Mouse (Mus musculus) MEL (cell line): ENCODE measurements around the gene Tmc6. TPM values are rescaled to one million over a fixed set of nuclear protein-coding genes. Genes with fewer than 3 reads are reported as not detected.
A peak's percentile ranks its signal among the peaks of the same experiment; 100 is the strongest.

Experiments
- DNase-seq: peaks from one replicate; pipeline ENCODE4 v3.0.0; 2011; ENCODE audit warnings: low read depth, low spot score
- H3K27ac ChIP-seq: 2 replicates; pipeline ENCODE4 v1.5.1; 2012; ENCODE audit warnings: low read depth, mild to moderate bottlenecking, control low read depth, low read length, moderate library complexity; ENCODE audit not compliant: control insufficient read depth
- H3K27me3 ChIP-seq, 2 experiments: fragments of 150-350 bp in 1 of 2; sonication (generic) in 1 of 2; 2 replicates each; pipeline ENCODE4 v1.6.1; 2012; ENCODE audit warnings: low read length in 2 of 2, mild to moderate bottlenecking in 2 of 2, improper control_type of control experiment in 1 of 2, moderate library complexity in 1 of 2; ENCODE audit not compliant: insufficient read depth in 2 of 2, control insufficient read depth in 1 of 2
- H3K36me3 ChIP-seq, 2 experiments: 2 replicates each; pipeline ENCODE4 v1.6.1; 2012 to 2014; ENCODE audit warnings: low read length in 2 of 2, improper control_type of control experiment in 1 of 2, inconsistent platforms in 1 of 2, mild to moderate bottlenecking in 1 of 2; ENCODE audit not compliant: insufficient read depth in 2 of 2, control insufficient read depth in 1 of 2
- H3K4me1 ChIP-seq, 2 experiments: fragments of 150-350 bp in 1 of 2; sonication (generic) in 1 of 2; 2 replicates each; pipeline ENCODE4 v1.6.1; 2012; ENCODE audit warnings: low read length in 2 of 2, improper control_type of control experiment in 1 of 2, mild to moderate bottlenecking in 1 of 2; ENCODE audit not compliant: insufficient read depth in 2 of 2, control insufficient read depth in 1 of 2
- H3K4me3 ChIP-seq, 2 experiments: fragments of 150-350 bp in 1 of 2; sonication (generic) in 1 of 2; 2 replicates each; pipeline ENCODE4 v1.5.1; 2012; ENCODE audit warnings: low read depth in 2 of 2, low read length in 2 of 2, mild to moderate bottlenecking in 2 of 2, moderate library complexity in 2 of 2, control low read depth in 1 of 2, improper control_type of control experiment in 1 of 2; ENCODE audit not compliant: control insufficient read depth in 1 of 2, insufficient read depth in 1 of 2
- H3K79me2 ChIP-seq: 2 replicates; pipeline ENCODE4 v1.6.1; 2012; ENCODE audit warnings: mild to moderate bottlenecking, low read length, moderate library complexity; ENCODE audit not compliant: control insufficient read depth, poor library complexity, insufficient read depth
- H3K9ac ChIP-seq: 2 replicates; pipeline ENCODE4 v1.6.1; 2012; ENCODE audit warnings: low read depth, mild to moderate bottlenecking, control low read depth, low read length, moderate library complexity; ENCODE audit not compliant: control insufficient read depth, poor library complexity, severe bottlenecking
- H3K9me3 ChIP-seq: fragments of 150-350 bp; sonication (generic); replicated peaks from 2 replicates; pipeline ENCODE4 v1.6.1; 2012; ENCODE audit warnings: mild to moderate bottlenecking, low read length, improper control_type of control experiment, moderate library complexity; ENCODE audit not compliant: insufficient read depth
- BHLHE40 ChIP-seq: IDR thresholded peaks from 2 replicates; pipeline ENCODE4 v1.6.1; 2012; ENCODE audit warnings: low read depth, mild to moderate bottlenecking, inconsistent platforms, low read length, improper control_type of control experiment, borderline replicate concordance
- CHD1 ChIP-seq: IDR thresholded peaks from 2 replicates; pipeline ENCODE4 v1.6.1; 2012; ENCODE audit warnings: low read depth, mild to moderate bottlenecking, inconsistent platforms, low read length, improper control_type of control experiment
- CHD2 ChIP-seq: IDR thresholded peaks from 2 replicates; pipeline ENCODE4 v1.6.1; 2011; ENCODE audit warnings: low read length, improper control_type of control experiment
- CTCF ChIP-seq, 3 experiments: IDR thresholded peaks in 2 of 3; conservative IDR thresholded peaks in 1 of 3; 2 replicates each; pipeline ENCODE4 v1.5.1; 2011 to 2012; ENCODE audit warnings: low read length in 3 of 3, low read depth in 2 of 3, mild to moderate bottlenecking in 2 of 3, improper control_type of control experiment in 1 of 3, inconsistent platforms in 1 of 3, mixed read lengths in 1 of 3, moderate library complexity in 1 of 3; ENCODE audit not compliant: control insufficient read depth in 1 of 3, insufficient read depth in 1 of 3, poor library complexity in 1 of 3, severe bottlenecking in 1 of 3
- ELF1 ChIP-seq: IDR thresholded peaks from 2 replicates; pipeline ENCODE4 v1.6.1; 2014; ENCODE audit warnings: low read depth, mild to moderate bottlenecking, inconsistent platforms, low read length, improper control_type of control experiment, moderate library complexity
- ETS1 ChIP-seq: IDR thresholded peaks from 2 replicates; pipeline ENCODE4 v1.6.1; 2012; ENCODE audit warnings: low read depth, mild to moderate bottlenecking, inconsistent platforms, low read length, improper control_type of control experiment, moderate library complexity
- GATA1 ChIP-seq: IDR thresholded peaks from 2 replicates; pipeline ENCODE4 v1.6.1; 2011; ENCODE audit warnings: low read depth, low read length, improper control_type of control experiment
- HCFC1 ChIP-seq: IDR thresholded peaks from 2 replicates; pipeline ENCODE4 v1.6.1; 2012; ENCODE audit warnings: low read depth, mild to moderate bottlenecking, inconsistent platforms, low read length, improper control_type of control experiment, moderate library complexity
- JUND ChIP-seq: IDR thresholded peaks from 2 replicates; pipeline ENCODE4 v1.6.1; 2011; ENCODE audit warnings: low read depth, mild to moderate bottlenecking, improper control_type of control experiment, low read length
- KAT2A ChIP-seq: conservative IDR thresholded peaks from 2 replicates; pipeline ENCODE4 v1.6.1; 2012; ENCODE audit warnings: low read depth, low read length, improper control_type of control experiment, inconsistent platforms
- MAFK ChIP-seq: IDR thresholded peaks from 2 replicates; pipeline ENCODE4 v1.6.1; 2011; ENCODE audit warnings: low read depth, mild to moderate bottlenecking, low read length, improper control_type of control experiment, borderline replicate concordance
- MAX ChIP-seq: IDR thresholded peaks from 2 replicates; pipeline ENCODE4 v1.6.1; 2011; ENCODE audit warnings: low read length, improper control_type of control experiment
- MAZ ChIP-seq: IDR thresholded peaks from 2 replicates; pipeline ENCODE4 v1.6.1; 2012; ENCODE audit warnings: low read depth, mild to moderate bottlenecking, inconsistent platforms, low read length, improper control_type of control experiment
- MEF2A ChIP-seq: IDR thresholded peaks from 2 replicates; pipeline ENCODE4 v1.6.1; 2014; ENCODE audit warnings: low read depth, mild to moderate bottlenecking, inconsistent platforms, low read length, improper control_type of control experiment; ENCODE audit not compliant: poor library complexity, insufficient replicate concordance, severe bottlenecking; ENCODE audit errors: extremely low read depth
- MYC ChIP-seq: IDR thresholded peaks from 2 replicates; pipeline ENCODE4 v1.6.1; 2011; ENCODE audit warnings: low read depth, mild to moderate bottlenecking, low read length, improper control_type of control experiment, moderate library complexity
- NELFE ChIP-seq: IDR thresholded peaks from 2 replicates; pipeline ENCODE4 v1.6.1; 2011; ENCODE audit warnings: low read depth, low read length, improper control_type of control experiment
- POLR2AphosphoS2 ChIP-seq: IDR thresholded peaks from 2 replicates; pipeline ENCODE4 v1.6.1; 2011; ENCODE audit warnings: low read length, improper control_type of control experiment
- POLR2AphosphoS5 ChIP-seq: IDR thresholded peaks from 2 replicates; pipeline ENCODE4 v1.6.1; 2012; ENCODE audit warnings: low read depth, borderline replicate concordance, mild to moderate bottlenecking, inconsistent platforms, low read length, moderate library complexity, mixed read lengths
- RCOR1 ChIP-seq: IDR thresholded peaks from 2 replicates; pipeline ENCODE4 v1.6.1; 2012; ENCODE audit warnings: low read depth, mild to moderate bottlenecking, inconsistent platforms, low read length, improper control_type of control experiment
- SMC3 ChIP-seq: IDR thresholded peaks from 2 replicates; pipeline ENCODE4 v1.6.1; 2011; ENCODE audit warnings: low read depth, low read length, improper control_type of control experiment
- TBP ChIP-seq: IDR thresholded peaks from 2 replicates; pipeline ENCODE4 v1.8.0; 2011; ENCODE audit warnings: low read depth, low read length, improper control_type of control experiment
- TCF12 ChIP-seq: IDR thresholded peaks from 2 replicates; pipeline ENCODE4 v1.6.1; 2014; ENCODE audit warnings: low read depth, mild to moderate bottlenecking, inconsistent platforms, low read length, improper control_type of control experiment, moderate library complexity
- UBTF ChIP-seq: IDR thresholded peaks from 2 replicates; pipeline ENCODE4 v1.6.1; 2012; ENCODE audit warnings: low read depth, mild to moderate bottlenecking, inconsistent platforms, low read length, improper control_type of control experiment, moderate library complexity, borderline replicate concordance; ENCODE audit not compliant: insufficient read depth
- USF2 ChIP-seq, 2 experiments: IDR thresholded peaks; 2 replicates each; pipeline ENCODE4 v1.6.1; 2011 to 2012; ENCODE audit warnings: improper control_type of control experiment in 2 of 2, low read length in 2 of 2, borderline replicate concordance in 1 of 2, inconsistent platforms in 1 of 2, low read depth in 1 of 2, mild to moderate bottlenecking in 1 of 2; ENCODE audit not compliant: insufficient read depth in 1 of 2
- ZC3H11A ChIP-seq: IDR thresholded peaks from 2 replicates; pipeline ENCODE4 v1.6.1; 2012; ENCODE audit warnings: low read depth, mild to moderate bottlenecking, inconsistent platforms, low read length, improper control_type of control experiment
- ZMIZ1 ChIP-seq: IDR thresholded peaks from 2 replicates; pipeline ENCODE4 v1.6.1; 2012; ENCODE audit warnings: low read depth, mild to moderate bottlenecking, inconsistent platforms, low read length, improper control_type of control experiment, moderate library complexity
- ZNF384 ChIP-seq: IDR thresholded peaks from 2 replicates; pipeline ENCODE4 v1.6.1; 2012; ENCODE audit warnings: low read depth, mild to moderate bottlenecking, inconsistent platforms, low read length, improper control_type of control experiment
- polyA plus RNA-seq, 2 experiments: library from polyadenylated mRNA; stranded (reverse) in 1 of 2; unstranded in 1 of 2; fragments of >175 nt in 1 of 2; fragments of >200 nt in 1 of 2; gene quantifications; 2 replicates each; pipeline versions ENCODE4 v1.2.1 to v1.2.4; 2012; ENCODE audit warnings: low replicate concordance in 2 of 2, low read depth in 1 of 2; ENCODE audit not compliant: insufficient read length in 2 of 2, insufficient read depth in 1 of 2, missing spikeins in 1 of 2
- total RNA-seq: library from RNA; depleted of rRNA; stranded (reverse); fragments of 300-350 nt; gene quantifications from 2 replicates; pipeline ENCODE4 v1.2.3, GENCODE M21; 2012

Tmc6 gene
- total and polyA plus RNA-seq, 3 experiments, result 48.8 to 61.2 TPM; not detected in 1

DNA sequence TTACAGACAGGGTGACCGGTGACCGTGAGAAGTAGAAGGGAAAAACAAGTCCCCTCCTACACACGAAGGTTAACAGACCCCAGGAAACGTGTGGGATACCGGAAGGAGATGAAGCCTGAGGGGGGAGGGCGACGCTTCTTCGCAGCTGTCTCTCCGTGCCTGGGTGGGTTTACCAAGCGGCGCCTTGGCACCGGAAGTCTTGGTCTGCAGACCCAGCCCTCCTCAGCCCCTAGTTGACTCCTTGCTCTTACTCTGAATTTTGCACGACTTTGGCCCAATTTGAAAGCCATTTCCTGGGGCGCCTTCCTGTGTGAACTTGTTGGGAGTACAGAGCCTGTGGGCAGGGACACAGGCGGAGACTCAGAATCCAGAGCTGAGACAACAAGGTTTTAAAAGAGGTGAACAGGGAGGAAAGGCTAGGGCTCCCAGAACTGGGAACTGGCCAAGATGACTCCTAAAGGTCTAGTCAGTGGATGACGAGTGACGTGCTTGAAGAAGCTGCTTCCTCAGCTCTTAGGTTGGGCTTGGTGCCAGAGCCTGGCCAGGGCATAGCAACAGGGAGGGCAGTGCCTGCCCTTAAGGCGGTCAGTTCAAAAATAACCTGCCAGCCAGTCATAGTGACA is 688 bp downstream of the Tmc6 start:
- Histone ChIP-seq H3K27me3 (no peaks in the 10 kb centered on the region), H3K36me3 (no peaks in the 10 kb centered on the region), H3K4me1 (peaks cover 3 to 13% of the 10 kb centered on the region in 2 experiments; a peak in 2 of 4 replicates), H3K79me2 (peaks cover 34% of the 10 kb centered on the region), H3K27ac (peak overlapping the region; percentile 96), H3K4me3 (peak overlapping the region; percentile 74 to 81), H3K9ac (peak overlapping the region; percentile 82), H3K9me3 (no peaks in the 10 kb centered on the region)
- peak; percentile 62; the same call in 1 of the 2 replicates for TF ChIP-seq ELF1
- peak; percentile 87; the same call in 1 of the 2 replicates for TF ChIP-seq CHD1
- TF ChIP-seq GATA1, result no peak
- TF ChIP-seq USF2 (IDR thresholded peaks at IDR 0.05; ENCODE audit: borderline replicate concordance in 1 of 2, insufficient read depth in 1 of 2, low read depth in 1 of 2, low read length in 2 of 2), result no peak
- TF ChIP-seq UBTF, result no peak
- no peak for TF ChIP-seq CHD2
- TF ChIP-seq TBP, result no peak; the same call in 1 of the 2 replicates
- 0 out of 2 replicates have a peak, but pooled peaks have one; percentile 15 for TF ChIP-seq HCFC1
- TF ChIP-seq ZMIZ1, result 0 out of 2 replicates have a peak, but pooled peaks have one; percentile 9
- TF ChIP-seq JUND, result no peak
- TF ChIP-seq POLR2AphosphoS5, result no peak
- TF ChIP-seq RCOR1, result no peak
- peak; percentile 44; the same call in 1 of the 2 replicates for TF ChIP-seq MAZ
- TF ChIP-seq MAX, result no peak
- TF ChIP-seq ETS1, result 0 out of 2 replicates have a peak, but pooled peaks have one; percentile 23
- DNase-seq, result peak; percentile 77

DNA sequence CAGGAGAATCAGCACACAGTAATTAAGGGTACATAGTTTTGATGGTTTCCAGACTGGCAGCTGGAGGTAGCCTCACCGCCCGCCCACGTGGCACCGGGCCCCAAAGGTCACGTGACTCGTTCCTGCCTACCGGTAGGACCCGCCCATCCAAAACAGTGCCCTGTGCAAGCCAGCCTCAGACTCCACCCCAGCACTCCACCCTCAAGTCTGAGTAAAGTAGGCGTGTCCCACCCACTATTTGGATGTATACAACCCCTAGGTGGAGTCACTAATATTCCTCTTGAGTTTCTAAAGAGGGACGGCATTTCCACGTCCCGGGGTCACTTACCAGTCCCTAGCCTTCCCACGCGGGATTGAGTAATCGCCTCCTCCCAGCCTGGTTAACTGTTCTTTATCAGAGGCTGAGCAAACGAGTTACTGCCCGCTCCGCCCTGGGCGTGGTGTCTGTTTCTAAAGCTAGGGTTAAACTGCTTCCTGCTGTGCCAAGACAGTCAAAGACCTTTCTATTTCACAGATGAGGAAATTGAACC is 1.4 kb downstream of the Tmc6 start:
- Histone ChIP-seq H3K27ac (peak overlapping the region; percentile 96), H3K79me2 (peaks cover 34% of the 10 kb centered on the region), H3K4me3 (peak overlapping the region; percentile 74 to 81), H3K9ac (peak overlapping the region; percentile 82), H3K36me3 (no peaks in the 10 kb centered on the region), H3K4me1 (peaks cover 3 to 13% of the 10 kb centered on the region in 2 experiments; a peak in 2 of 4 replicates), H3K27me3 (no peaks in the 10 kb centered on the region), H3K9me3 (no peaks in the 10 kb centered on the region)
- DNase-seq, result peak; percentile 100
- peak; percentile 86; the same call in 1 of the 2 replicates for TF ChIP-seq BHLHE40
- no peak for TF ChIP-seq RCOR1
- TF ChIP-seq ZNF384, result no peak
- no peak for TF ChIP-seq CHD2
- TF ChIP-seq NELFE, result peak; percentile 47
- no peak; the same call in none of the 2 replicates for TF ChIP-seq ZMIZ1
- TF ChIP-seq ZC3H11A, result no peak
- TF ChIP-seq MYC, result peak; percentile 59
- no peak for TF ChIP-seq MAFK
- peak; percentile 99 for TF ChIP-seq MAX
- TF ChIP-seq TCF12, result peak; percentile 76
- TF ChIP-seq KAT2A, result peak; percentile 38; the same call in 1 of the 2 replicates
- TF ChIP-seq SMC3, result no peak
- no peak; the same call in 1 of the 2 replicates for TF ChIP-seq POLR2AphosphoS2
- peak; percentile 80 for TF ChIP-seq ETS1
- 0 out of 6 replicates have a peak, but pooled peaks of 2 of the 3 experiments have one; percentile 5 to 15 for TF ChIP-seq CTCF (IDR thresholded peaks at IDR 0.05 in 2 of 3, conservative IDR thresholded peaks at IDR 0.05 in 1 of 3; ENCODE audit: control insufficient read depth in 1 of 3, insufficient read depth in 1 of 3, low read depth in 2 of 3, low read length in 3 of 3, poor library complexity in 1 of 3, severe bottlenecking in 1 of 3)
- no peak for TF ChIP-seq ELF1
- TF ChIP-seq HCFC1, result peak; percentile 38; the same call in 1 of the 2 replicates
- TF ChIP-seq UBTF, result no peak
- TF ChIP-seq MEF2A, result no peak
